19 mouse cellular contexts compared by ENCODE assay signal in the genomic region with DNA sequence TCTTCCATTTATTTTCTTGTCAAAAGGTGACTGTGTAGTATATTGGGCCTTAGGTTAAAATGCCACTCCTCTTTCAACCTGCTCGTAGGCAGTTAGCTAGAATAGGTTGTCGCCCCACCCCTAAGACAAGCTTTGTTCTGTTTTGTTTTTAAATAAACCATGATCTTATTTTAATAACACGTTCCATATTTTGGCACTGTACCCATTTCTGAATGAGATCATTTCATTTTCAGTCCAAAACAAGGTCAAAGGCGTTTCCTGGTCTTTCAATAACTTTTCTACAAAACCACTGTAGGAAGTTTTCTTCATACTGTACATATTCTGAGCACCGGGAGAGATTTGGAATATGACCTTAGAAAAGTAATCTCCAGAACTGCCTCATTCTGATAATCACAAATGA.
DNase-seq lines count a peak whose midpoint lies in the region; TF ChIP-seq lines count a peak whose summit lies in the region.
"Had no signal": no experiment of that assay in that cellular context is flagged by ENCODE, and none has a peak within 500 bp of the region (broad histone marks: within the 10 kb centered on the region; RNA-seq: fewer than 3 reads in every experiment).

No protein-coding gene starts in this region.

- no peaks in the 10 kb centered on the region for H3K9me3 ChIP-seq in heart, embryonic 10.5 days
- H3K9me3 ChIP-seq: embryonic facial prominence, embryonic 13.5 days; forebrain, embryonic 13.5 days; hindbrain, embryonic 13.5 days; intestine, embryonic 15.5 days had no signal

- intact Hi-C loops in gastrocnemius, adult 2 months (cut with DNase I) = loop anchor here (5.0 kb wide), 2 partner anchors 42 to 78 kb away; a partner anchor contains a TSS
- intact Hi-C loops in left cerebral cortex, postnatal 14 days (cut with DNase I) = no loop called here

- no peak for DNase-seq in gastrocnemius, adult 2 months
- DNase-seq in gastrocnemius, postnatal 4 days (ENCODE audit: low spot score in 2 of 2) = no peak
- peak; percentile 35 to 43 for DNase-seq in heart, adult 9 months (ENCODE audit: low spot score in 2 of 2)
- DNase-seq in heart, embryonic 10.5 days (ENCODE audit: low spot score) = no peak
- peak; percentile 19 for DNase-seq in NIH3T3 (ENCODE audit: low read depth)
- no peak for DNase-seq in right cerebral cortex, postnatal 10 days (ENCODE audit: low spot score in 2 of 2)
- DNase-seq in left cerebral cortex, postnatal 14 days (ENCODE audit: low spot score in 2 of 2) = no peak
- DNase-seq: adrenal gland, adult 8-10 months; cerebellum, adult 11-12 months; cerebellum, adult 9-10 months; cerebellum, postnatal 25 days; forebrain, postnatal 0 days; kidney, adult 18-20 months had no signal

- peak overlapping the region; percentile 31 for H3K27ac ChIP-seq in gastrocnemius, adult 2 months
- H3K27ac ChIP-seq in heart, embryonic 10.5 days = no peak overlapping the region
- 0 out of 2 replicates have a peak overlapping the region, but pooled peaks have one; percentile 10 for H3K27ac ChIP-seq in brown adipose tissue, adult 24 weeks (replicated peaks; ENCODE audit: low read depth, low read length)
- H3K27ac ChIP-seq: embryonic facial prominence, embryonic 13.5 days; forebrain, embryonic 13.5 days; hindbrain, embryonic 13.5 days; intestine, embryonic 15.5 days had no signal

- no peak for TF ChIP-seq CTCF in gastrocnemius, adult 2 months (IDR thresholded peaks at IDR 0.05)

- H3K4me3 ChIP-seq in gastrocnemius, adult 2 months = no peak overlapping the region
- H3K4me3 ChIP-seq in heart, embryonic 10.5 days = no peak overlapping the region
- no peak overlapping the region for H3K4me3 ChIP-seq in brown adipose tissue, adult 24 weeks (ENCODE audit: insufficient read depth, low read depth, low read length)
- H3K4me3 ChIP-seq: embryonic facial prominence, embryonic 13.5 days; forebrain, embryonic 13.5 days; hindbrain, embryonic 13.5 days; intestine, embryonic 15.5 days had no signal

- H3K27me3 ChIP-seq in heart, embryonic 10.5 days (ENCODE audit: insufficient read depth, poor library complexity, severe bottlenecking) = no peaks in the 10 kb centered on the region
- H3K27me3 ChIP-seq: CH12.LX; embryonic facial prominence, embryonic 13.5 days; forebrain, embryonic 13.5 days; hindbrain, embryonic 13.5 days; intestine, embryonic 15.5 days had no signal

- peaks cover 5% of the 10 kb centered on the region for H3K4me1 ChIP-seq in heart, embryonic 10.5 days
- peaks cover 7% of the 10 kb centered on the region; the same call in 1 of the 2 replicates for H3K4me1 ChIP-seq in brown adipose tissue, adult 24 weeks (ENCODE audit: control insufficient read depth, insufficient read depth, insufficient read length, low read length)
- H3K4me1 ChIP-seq: forebrain, embryonic 13.5 days had no signal

- 84% methylated on average over 5 of the region's 5 CpGs for WGBS in heart, embryonic 10.5 days

- H3K36me3 ChIP-seq in heart, embryonic 10.5 days = no peaks in the 10 kb centered on the region; the same call in 1 of the 2 replicates
- H3K36me3 ChIP-seq: embryonic facial prominence, embryonic 13.5 days; hindbrain, embryonic 13.5 days; intestine, embryonic 15.5 days had no signal

Comparison
In these comparisons a context has a peak if more than half of its experiments do, and no peak if none do; other contexts are left out.
1. DNase-seq: peak in heart, adult 9 months (2 of 2) and NIH3T3 (single experiment); none in gastrocnemius, adult 2 months (single experiment), gastrocnemius, postnatal 4 days (0 of 2), heart, embryonic 10.5 days (single experiment), right cerebral cortex, postnatal 10 days (0 of 2) and left cerebral cortex, postnatal 14 days (0 of 2).